Mouse (Mus musculus) intestine, embryonic 15.5 days (tissue): ENCODE measurements around the gene Inpp5b. TPM values are rescaled to one million over a fixed set of nuclear protein-coding genes. Genes with fewer than 3 reads are reported as not detected.

Experiments
- ATAC-seq: fragments of 200-750 bp; cut with Nextera tagmentation; 2 replicates; pipeline ENCODE4 v1.8.0; 2017; ENCODE audit warnings: moderate TSS enrichment, moderate library complexity
- H3K27ac ChIP-seq: fragments of 300-500 bp; sonication (generic); 2 replicates; pipeline ENCODE4 v1.5.1; 2015; ENCODE audit warnings: mild to moderate bottlenecking, inconsistent platforms
- H3K27me3 ChIP-seq: fragments of 300-500 bp; sonication (generic); replicated peaks from 2 replicates; pipeline ENCODE4 v1.6.1; 2015; ENCODE audit warnings: inconsistent platforms
- H3K36me3 ChIP-seq: fragments of 300-500 bp; sonication (generic); 2 replicates; pipeline ENCODE4 v1.6.1; 2015; ENCODE audit warnings: inconsistent platforms
- H3K4me1 ChIP-seq: fragments of 300-500 bp; sonication (generic); replicated peaks from 2 replicates; pipeline ENCODE4 v1.6.1; 2015; ENCODE audit warnings: inconsistent platforms
- H3K4me2 ChIP-seq: fragments of 300-500 bp; sonication (generic); replicated peaks from 2 replicates; pipeline ENCODE4 v1.6.1; 2015; ENCODE audit warnings: mild to moderate bottlenecking, inconsistent platforms
- H3K4me3 ChIP-seq: fragments of 300-500 bp; sonication (generic); replicated peaks from 2 replicates; pipeline ENCODE4 v1.5.1; 2015; ENCODE audit warnings: inconsistent platforms
- H3K9ac ChIP-seq: fragments of 300-500 bp; sonication (generic); 2 replicates; pipeline ENCODE4 v1.6.1; 2015; ENCODE audit warnings: inconsistent platforms
- H3K9me3 ChIP-seq: fragments of 300-500 bp; sonication (generic); 2 replicates; pipeline ENCODE4 v1.6.1; 2016; ENCODE audit warnings: inconsistent platforms
- WGBS: fragments of 180-500 bp; shearing (Covaris S2); methylation state at CpG from one replicate; pipeline ENCODE4 v1.1.7; 2015; 5-methylcytosine and 5-hydroxymethylcytosine counted together
- polyA plus RNA-seq: library from polyadenylated mRNA; unstranded; fragments of >200 nt; fragmentation: Nextera tagmentation; extraction: Ambion mirVana; gene quantifications from 2 replicates; pipeline ENCODE4 v1.2.1, GENCODE M21; 2015

Gene Inpp5b
- 24.4 and 28.7 TPM in 2 replicates for polyA plus RNA-seq

DNA sequence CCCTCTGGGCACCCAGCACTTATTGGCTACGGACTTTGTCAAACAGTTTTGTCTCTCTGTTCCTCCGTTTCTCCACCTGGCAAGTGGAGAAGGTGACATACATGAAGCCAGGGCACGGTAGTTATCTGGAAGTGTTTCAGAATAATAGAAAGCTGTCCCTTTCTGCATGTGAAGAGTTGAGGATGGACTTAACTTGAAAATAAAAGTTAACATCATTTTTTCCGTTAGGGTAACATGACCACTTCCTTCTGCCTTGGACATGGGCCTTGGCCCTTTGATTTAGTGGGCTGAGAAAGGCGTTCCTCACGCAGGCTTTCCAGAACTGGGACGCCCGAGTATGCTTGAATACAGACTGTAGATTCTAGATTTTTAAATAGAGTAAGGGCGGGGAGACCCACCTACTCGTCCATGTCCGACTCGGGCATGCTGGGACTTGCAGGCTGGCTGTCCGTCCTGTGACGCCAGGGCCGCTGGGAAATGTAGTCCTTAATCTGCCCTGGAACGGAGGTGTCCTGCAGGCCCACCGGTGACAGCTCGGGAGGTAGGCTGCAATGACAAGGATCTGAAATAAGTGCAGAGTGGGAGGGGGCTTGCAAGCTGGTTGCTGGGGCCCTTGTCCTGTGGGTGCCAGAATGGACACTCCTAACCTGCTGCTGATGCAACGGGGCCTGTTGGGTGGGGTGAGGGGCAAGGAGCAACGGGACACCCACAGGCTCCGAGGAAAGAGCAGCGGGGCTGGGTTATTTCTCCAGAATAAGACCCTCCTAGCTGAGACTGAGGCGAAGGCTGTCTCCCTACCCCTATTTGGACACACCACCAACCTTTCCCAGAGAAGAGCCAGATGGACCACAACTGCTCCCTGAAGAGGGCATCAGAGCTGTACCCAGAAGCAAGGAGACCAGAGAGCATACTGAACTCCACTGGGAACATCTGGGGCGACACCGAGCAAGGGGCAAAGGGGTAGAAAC is at the start of gene Inpp5b:
Gene Inpp5b, plus strand, starts transcription at position 475 of the 968 bp plus-strand sequence.
- peak; percentile 93 for ATAC-seq
- Histone ChIP-seq H3K4me2 (peak within 1 kb of the TSS; percentile 70), H3K36me3 (peaks cover 3% of the 10 kb centered on the region), H3K9me3 (no peaks in the 10 kb centered on the region), H3K27ac (no peak within 1 kb of the TSS), H3K9ac (peak within 1 kb of the TSS; percentile 49), H3K4me3 (peak within 1 kb of the TSS; percentile 51), H3K27me3 (no peaks in the 10 kb centered on the region), H3K4me1 (peaks cover 6% of the 10 kb centered on the region)
- WGBS, result 16% methylated on average over 25 of the region's 25 CpGs

GRCm38 (mm10) chr4:124692416-124692861 is 49.2 kb upstream of the Inpp5b start:
- no peaks in the 10 kb centered on the region for H3K9me3 ChIP-seq
- 63% methylated on average over 3 of the region's 3 CpGs for WGBS
- no peaks in the 10 kb centered on the region for H3K27me3 ChIP-seq
- no peak for ATAC-seq
- no peak overlapping the region for H3K27ac ChIP-seq
- peak overlapping the region; percentile 68 for H3K4me2 ChIP-seq
- H3K9ac ChIP-seq, result peak overlapping the region; percentile 83
- no peaks in the 10 kb centered on the region for H3K36me3 ChIP-seq
- H3K4me3 ChIP-seq, result peak overlapping the region; percentile 74
- H3K4me1 ChIP-seq, result peaks cover 7% of the 10 kb centered on the region; the same call in 1 of the 2 replicates

DNA sequence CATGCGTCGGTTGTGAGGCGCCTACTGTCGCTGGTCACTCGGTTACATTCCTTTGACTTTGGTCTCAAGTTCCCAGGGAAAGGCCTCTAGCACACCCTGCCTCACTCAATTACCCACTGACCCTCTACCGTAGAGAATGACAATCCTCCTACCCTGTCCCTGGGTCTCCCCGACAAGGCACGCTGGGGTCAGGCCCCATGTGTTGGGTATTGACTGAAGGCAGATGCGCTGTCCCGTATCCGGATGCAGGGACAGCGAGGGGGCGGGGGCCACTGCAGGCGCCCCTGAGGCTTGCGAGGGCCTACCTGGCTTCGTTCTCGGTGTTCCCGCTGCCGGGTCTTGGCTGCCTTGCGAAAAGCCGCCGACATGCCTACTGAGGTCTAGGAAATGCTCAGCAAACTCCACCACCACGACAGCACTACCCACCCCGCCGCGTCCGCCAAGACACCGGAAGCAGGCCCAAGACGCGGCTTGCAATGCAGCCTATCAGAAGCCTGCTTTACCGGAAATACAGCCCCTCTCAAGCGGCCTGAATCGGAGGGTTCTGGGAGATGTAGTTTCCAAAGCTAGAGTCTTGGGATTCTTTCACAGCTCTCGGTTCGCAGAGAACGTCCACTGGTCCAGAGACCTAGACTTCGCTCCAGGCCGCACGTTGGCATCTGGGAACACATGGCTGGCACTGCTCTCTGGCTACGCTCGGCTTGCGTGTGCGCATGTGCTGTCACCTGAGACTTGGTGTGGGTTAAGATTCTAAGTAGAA is 48.3 kb upstream of the Inpp5b start, which contains the start of gene Utp11:
Gene Utp11, minus strand, starts transcription at position 466 of the 760 bp plus-strand sequence.
- Histone ChIP-seq H3K9me3 (no peaks in the 10 kb centered on the region), H3K4me1 (peaks cover 7% of the 10 kb centered on the region; the same call in 1 of the 2 replicates), H3K36me3 (no peaks in the 10 kb centered on the region), H3K27me3 (no peaks in the 10 kb centered on the region), H3K9ac (peak within 1 kb of the TSS; percentile 83), H3K4me3 (peak within 1 kb of the TSS; percentile 74), H3K27ac (peak within 1 kb of the TSS; percentile 65), H3K4me2 (peak within 1 kb of the TSS; percentile 68)
- ATAC-seq, result peak; percentile 96
- WGBS, result under 1% methylated on average over 43 of the region's 43 CpGs

- Histone ChIP-seq H3K9ac (no peak overlapping the region), H3K27me3 (no peaks in the 10 kb centered on the region), H3K4me2 (no peak overlapping the region), H3K4me3 (no peak overlapping the region), H3K27ac (no peak overlapping the region), H3K9me3 (no peaks in the 10 kb centered on the region), H3K36me3 (no peaks in the 10 kb centered on the region), H3K4me1 (peaks cover 12% of the 10 kb centered on the region)
- 81% methylated on average over 2 of the region's 2 CpGs for WGBS
- no peak for ATAC-seq
These were observed 47.1 kb upstream of the Inpp5b start for GRCm38 (mm10) chr4:124694572-124694971.

GRCm38 (mm10) chr4:124695786-124696516 is 45.7 kb upstream of the Inpp5b start:
- Histone ChIP-seq H3K9me3 (no peaks in the 10 kb centered on the region), H3K4me1 (peaks cover 17% of the 10 kb centered on the region), H3K27me3 (no peaks in the 10 kb centered on the region), H3K4me3 (0 out of 2 replicates have a peak overlapping the region, but pooled peaks have one; percentile 1), H3K9ac (no peak overlapping the region; the same call in 1 of the 2 replicates), H3K27ac (no peak overlapping the region), H3K36me3 (no peaks in the 10 kb centered on the region), H3K4me2 (peak overlapping the region; percentile 37)
- WGBS, result 8% methylated on average over 18 of the region's 18 CpGs
- no peak for ATAC-seq

- WGBS, result 18% methylated on average over 6 of the region's 6 CpGs
- no peaks in the 10 kb centered on the region for H3K36me3 ChIP-seq
These were observed 41.9 kb upstream of the Inpp5b start for GRCm38 (mm10) chr4:124699791-124700190.

DNA sequence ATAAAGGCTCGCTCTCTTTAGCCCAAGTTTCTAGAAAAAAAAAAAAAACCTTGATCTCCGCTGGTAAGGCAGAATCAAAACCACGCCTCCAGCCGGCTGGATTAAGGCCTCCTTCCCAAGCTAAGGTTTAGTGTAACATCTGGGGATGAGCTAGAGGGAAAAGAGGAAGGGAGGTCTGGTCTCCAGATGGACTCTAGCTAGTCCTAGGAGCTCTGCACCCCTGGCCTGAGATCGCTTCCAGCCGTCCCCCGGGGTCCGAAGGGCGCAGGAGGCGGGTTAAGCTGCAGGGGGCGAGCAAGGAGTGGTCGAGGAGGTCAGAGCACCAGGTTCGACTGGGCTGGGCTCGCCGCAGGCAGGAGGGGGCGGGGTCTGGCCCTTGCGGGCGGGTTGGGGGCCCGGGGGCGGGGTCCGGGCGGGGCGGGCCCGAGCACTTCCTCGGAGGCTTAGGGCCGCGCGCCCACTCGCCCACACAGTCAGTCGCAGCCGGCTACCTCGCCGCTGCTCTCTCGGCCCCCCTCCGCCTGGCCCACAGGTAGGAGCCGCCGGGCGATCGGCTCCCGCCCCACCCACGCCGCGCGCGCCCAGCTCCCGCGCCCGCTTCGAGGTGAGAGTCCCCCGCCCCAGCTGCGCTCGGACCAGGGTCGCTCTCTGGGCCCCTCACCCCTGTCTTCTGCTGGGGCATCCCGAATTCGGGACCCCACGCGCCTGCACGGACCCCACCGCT is 41.2 kb upstream of the Inpp5b start, which contains the start of gene Fhl3:
Gene Fhl3, plus strand, starts transcription at position 454 of the 724 bp plus-strand sequence.
- H3K4me1 ChIP-seq, result peaks cover 43% of the 10 kb centered on the region
- peak within 1 kb of the TSS; percentile 76 for H3K9ac ChIP-seq
- WGBS, result 0% methylated on average over 59 of the region's 59 CpGs
- peak within 1 kb of the TSS; percentile 78 for H3K4me2 ChIP-seq
- peak; percentile 79 for ATAC-seq
- H3K36me3 ChIP-seq, result no peaks in the 10 kb centered on the region
- H3K4me3 ChIP-seq, result peak within 1 kb of the TSS; percentile 69
- H3K9me3 ChIP-seq, result no peaks in the 10 kb centered on the region
- peak within 1 kb of the TSS; percentile 89 for H3K27ac ChIP-seq
- no peaks in the 10 kb centered on the region for H3K27me3 ChIP-seq

More at GRCm38 (mm10) chr4:124699791-124700190, 41.9 kb upstream of the Inpp5b start:
- H3K4me2 ChIP-seq, result peak overlapping the region; percentile 78
- ATAC-seq, result 0 out of 2 replicates have a peak, but pooled peaks have one; percentile 0
- H3K4me3 ChIP-seq, result peak overlapping the region; percentile 69
- peaks cover 37% of the 10 kb centered on the region for H3K4me1 ChIP-seq
- peak overlapping the region; percentile 76 for H3K9ac ChIP-seq
- peak overlapping the region; percentile 89 for H3K27ac ChIP-seq
- no peaks in the 10 kb centered on the region for H3K27me3 ChIP-seq
- H3K9me3 ChIP-seq, result no peaks in the 10 kb centered on the region

DNA sequence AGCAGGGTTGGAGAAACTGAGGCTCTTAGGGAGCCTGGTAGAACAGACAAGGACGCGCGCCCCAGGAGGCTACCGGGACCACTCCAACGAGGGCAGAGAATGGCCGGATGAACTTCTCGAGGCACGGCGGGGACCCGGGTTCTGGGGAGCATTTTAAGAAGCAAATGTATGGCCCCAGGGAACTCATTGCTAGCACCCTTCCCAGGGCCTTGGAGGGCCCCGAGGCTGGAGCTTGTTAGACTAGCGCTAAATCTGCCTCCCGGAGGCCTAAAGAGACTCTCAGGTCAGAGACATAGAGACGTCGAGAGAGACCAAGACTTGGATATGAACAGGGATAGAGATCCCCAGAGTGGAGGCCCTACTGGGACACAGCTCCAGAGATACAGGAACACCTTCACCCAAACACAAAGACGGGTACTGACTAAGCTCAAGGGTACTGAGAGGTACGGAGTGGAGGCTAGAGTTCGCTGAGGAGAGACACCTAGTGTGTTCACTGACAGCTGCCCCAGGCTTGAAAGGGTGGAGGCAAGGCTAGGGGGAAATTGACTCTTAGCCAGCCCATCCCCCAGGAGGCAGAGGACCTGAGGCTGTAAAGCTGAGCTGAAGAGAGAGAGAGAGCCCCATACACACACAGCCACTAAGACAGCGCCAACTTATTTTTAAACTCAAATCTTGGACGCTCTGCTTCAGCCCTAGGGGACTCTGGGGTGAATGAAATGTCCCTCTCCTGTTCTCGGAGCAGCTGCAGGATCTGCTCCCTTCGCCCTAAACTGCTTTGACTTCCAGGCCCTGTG is 40.4 kb upstream of the Inpp5b start:
- H3K9ac ChIP-seq, result peak overlapping the region; percentile 76
- peak overlapping the region; percentile 69 for H3K4me3 ChIP-seq
- H3K9me3 ChIP-seq, result no peaks in the 10 kb centered on the region
- ATAC-seq, result peak; percentile 26
- peak overlapping the region; percentile 78 for H3K4me2 ChIP-seq
- peaks cover 47% of the 10 kb centered on the region for H3K4me1 ChIP-seq
- 3% methylated on average over 22 of the region's 22 CpGs for WGBS
- H3K36me3 ChIP-seq, result no peaks in the 10 kb centered on the region
- H3K27me3 ChIP-seq, result no peaks in the 10 kb centered on the region
- peak overlapping the region; percentile 89 for H3K27ac ChIP-seq

DNA sequence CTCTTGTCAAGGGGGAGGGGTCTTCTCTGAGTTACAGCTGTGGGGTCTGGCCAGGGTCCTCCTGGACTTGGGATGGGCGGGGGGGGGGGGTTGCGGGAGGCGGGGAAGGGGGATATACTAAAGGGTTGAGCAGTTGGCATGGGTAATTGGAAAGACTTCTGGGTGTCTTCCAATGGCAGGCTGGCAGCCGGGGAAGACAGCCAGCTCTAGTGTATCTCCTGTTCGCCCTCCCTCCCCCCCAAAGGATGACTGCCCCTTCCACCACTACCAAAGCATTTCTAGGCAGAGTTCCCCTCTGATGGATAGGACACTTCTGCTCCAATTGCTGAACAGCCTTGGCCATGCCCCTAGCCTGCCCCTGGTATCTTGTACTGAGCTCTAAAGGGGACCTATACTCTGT is 39.7 kb upstream of the Inpp5b start:
- WGBS, result 41% methylated on average over 5 of the region's 5 CpGs
- H3K9ac ChIP-seq, result peak overlapping the region; percentile 76

DNA sequence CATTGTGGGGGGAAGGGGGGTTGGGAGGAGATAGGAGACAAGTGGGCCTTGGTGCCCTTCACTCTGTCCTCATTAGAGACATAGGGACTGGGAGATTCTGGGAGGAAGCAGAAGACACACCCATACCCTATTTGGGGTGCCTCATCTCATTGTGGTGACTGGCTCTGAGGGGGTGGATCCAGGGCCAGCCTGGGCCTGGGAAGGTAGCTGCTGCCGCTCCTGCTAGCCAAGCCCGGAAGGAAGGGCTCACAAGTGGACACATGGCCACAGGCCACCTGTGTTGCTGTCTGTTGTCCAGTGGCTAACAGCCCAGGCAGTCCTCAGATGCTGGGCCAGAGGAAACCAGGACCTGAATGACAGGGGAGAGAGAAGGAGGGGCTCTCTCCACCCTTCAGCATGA is 38.2 kb upstream of the Inpp5b start:
- Histone ChIP-seq H3K27me3 (no peaks in the 10 kb centered on the region), H3K36me3 (0 out of 2 replicates have a peak, but pooled peaks cover 3% of the 10 kb centered on the region)

More for the DNA sequence above, 39.7 kb upstream of the Inpp5b start:
- peak overlapping the region; percentile 89 for H3K27ac ChIP-seq
- no peaks in the 10 kb centered on the region for H3K9me3 ChIP-seq
- no peak for ATAC-seq
- H3K4me3 ChIP-seq, result peak overlapping the region; percentile 69
- no peaks in the 10 kb centered on the region for H3K36me3 ChIP-seq
- peaks cover 48% of the 10 kb centered on the region for H3K4me1 ChIP-seq
- H3K27me3 ChIP-seq, result no peaks in the 10 kb centered on the region
- H3K4me2 ChIP-seq, result peak overlapping the region; percentile 78

More for the DNA sequence above, 38.2 kb upstream of the Inpp5b start:
- no peak for ATAC-seq
- WGBS, result 40% methylated on average over 2 of the region's 2 CpGs
- H3K4me3 ChIP-seq, result peak overlapping the region; percentile 17; the same call in 1 of the 2 replicates
- H3K9ac ChIP-seq, result no peak overlapping the region
- H3K4me2 ChIP-seq, result peak overlapping the region; percentile 52
- no peaks in the 10 kb centered on the region for H3K9me3 ChIP-seq
- H3K4me1 ChIP-seq, result peaks cover 48% of the 10 kb centered on the region
- H3K27ac ChIP-seq, result peak overlapping the region; percentile 91
